Mouse (Mus musculus): ENCODE data around the gene Atp2a2. TPM values are rescaled to one million over a fixed set of nuclear protein-coding genes. Genes with fewer than 3 reads are reported as not detected.
A peak's percentile ranks its signal among the peaks of the same experiment; 100 is the strongest.
"Not testable (repeated sequence)": the region's sequence is repeated elsewhere in the genome, so short reads cannot be mapped to it uniquely, and the experiment has no call there.

Atp2a2 gene
- total RNA-seq, 2 experiments from 2014 or later = 737 to 785 TPM

DNA sequence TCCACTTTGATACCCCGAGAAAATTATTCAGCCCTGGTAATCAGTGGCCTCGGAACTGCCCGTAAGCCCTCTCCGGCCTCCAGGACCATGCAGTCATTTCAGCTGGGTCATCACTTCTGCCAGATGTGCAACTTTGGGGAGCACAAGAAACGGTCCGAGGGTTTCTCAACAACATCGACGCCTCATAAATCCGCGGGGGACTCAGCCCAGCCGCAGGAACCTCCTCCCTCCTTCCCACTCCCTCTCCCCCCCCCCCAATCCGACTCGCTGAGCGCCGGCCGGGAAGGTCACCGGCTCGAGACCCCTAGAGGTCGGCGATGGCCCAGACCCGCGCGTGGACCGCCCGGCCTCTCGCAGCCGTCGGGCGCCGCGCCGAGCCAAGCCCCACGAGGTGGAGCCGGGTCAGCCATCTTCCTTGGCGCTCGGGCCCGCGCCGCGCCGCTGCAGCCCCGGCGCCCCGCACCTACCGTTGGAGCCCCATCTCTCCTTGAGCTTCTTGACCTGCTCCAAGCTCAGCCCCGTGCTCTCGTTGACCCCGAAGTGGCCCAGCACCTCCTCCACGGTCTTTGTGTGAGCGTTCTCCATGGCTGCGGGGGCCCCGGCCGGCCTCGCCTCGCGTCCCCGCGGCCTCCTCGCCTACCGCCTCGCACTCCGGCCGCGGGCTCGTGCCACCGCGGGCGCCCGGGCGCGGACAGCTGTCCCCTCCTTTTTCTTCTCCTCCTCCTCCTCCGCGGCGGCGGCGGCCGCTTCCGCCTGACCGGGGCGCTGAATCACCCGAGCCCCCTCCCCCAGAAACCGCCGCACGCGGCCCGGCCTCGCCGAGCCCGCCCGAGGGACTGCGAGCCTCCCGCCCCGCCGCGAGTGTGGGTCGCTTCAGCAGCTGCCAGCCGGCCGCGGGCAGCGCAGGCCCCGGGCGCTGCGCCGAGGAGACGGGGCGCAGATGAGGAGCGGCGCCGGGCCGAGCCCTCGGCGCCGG is 636 bp downstream of the Atp2a2 start:
- intact Hi-C loops (cut with DNase I) = loop anchor here (2.0 to 5.0 kb wide), 2 partner anchors 46 to 119 kb away; no protein-coding TSS in a partner anchor
- peak; percentile 38 to 43 for DNase-seq (ENCODE audit: low spot score in 2 of 2)

- intact Hi-C loops (cut with DNase I) = loop anchor here (5.0 kb wide), 1 partner anchor 47 kb away; no protein-coding TSS in a partner anchor
- no peak for DNase-seq (ENCODE audit: low spot score in 2 of 2)
These were observed 1.5 kb downstream of the Atp2a2 start for GRCm38 (mm10) chr5:122500563-122500962.

DNA sequence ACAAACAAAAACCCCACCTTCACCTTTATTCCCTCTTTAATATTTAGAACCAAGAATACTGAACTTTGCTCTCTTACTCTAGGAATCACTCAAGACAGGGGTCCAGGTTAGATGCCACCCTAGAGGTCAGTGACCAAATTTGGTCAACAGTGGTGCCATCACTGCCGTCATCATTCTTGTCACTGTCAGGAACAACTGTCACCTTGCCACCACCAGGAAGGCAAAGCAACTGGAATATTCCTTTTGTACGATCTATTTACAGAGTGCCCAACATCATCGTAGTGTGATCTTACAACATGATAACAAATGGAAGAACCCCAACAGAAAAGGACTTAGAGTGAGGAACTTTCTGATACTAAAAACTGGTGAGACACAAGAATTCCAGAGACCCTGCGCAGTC is 1.9 kb downstream of the Atp2a2 start:
- no peak for DNase-seq (ENCODE audit: low spot score in 2 of 2)
- intact Hi-C loops (cut with DNase I) = loop anchor here (5.0 kb wide), 1 partner anchor 47 kb away; no protein-coding TSS in a partner anchor

- intact Hi-C loops (cut with DNase I) = no loop called here
- no peak for DNase-seq (ENCODE audit: low spot score in 2 of 2)
These were observed 4.0 kb downstream of the Atp2a2 start for GRCm38 (mm10) chr5:122498046-122498445.

DNA sequence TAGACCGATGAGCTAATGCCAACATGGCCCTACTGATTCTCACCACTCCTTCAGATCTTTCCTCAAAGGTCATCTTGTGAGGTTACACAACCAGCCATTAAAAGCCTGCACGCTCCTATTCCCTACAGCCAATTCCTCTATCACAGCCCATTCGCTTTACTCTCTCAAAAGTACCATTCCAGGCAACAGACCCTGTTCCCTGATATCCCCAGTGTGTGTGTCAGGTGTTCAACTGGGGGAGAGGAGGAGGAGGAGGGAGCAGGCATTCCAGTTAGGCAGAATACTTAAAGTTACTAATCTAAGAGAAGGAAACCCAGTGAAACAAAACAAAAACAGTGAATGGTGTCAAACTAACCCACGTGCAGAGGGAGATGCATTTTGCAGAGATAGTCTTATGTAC is 5.0 kb downstream of the Atp2a2 start:
- DNase-seq (ENCODE audit: low spot score in 2 of 2) = no peak
- intact Hi-C loops (cut with DNase I) = no loop called here

GRCm38 (mm10) chr5:122494449-122494848 is 7.6 kb downstream of the Atp2a2 start:
- intact Hi-C loops (cut with DNase I) = no loop called here
- DNase-seq (ENCODE audit: low spot score in 2 of 2) = no peak

GRCm38 (mm10) chr5:122493035-122493434 is 9.0 kb downstream of the Atp2a2 start:
- intact Hi-C loops (cut with DNase I) = no loop called here
- DNase-seq (ENCODE audit: low spot score in 2 of 2) = no peak

DNA sequence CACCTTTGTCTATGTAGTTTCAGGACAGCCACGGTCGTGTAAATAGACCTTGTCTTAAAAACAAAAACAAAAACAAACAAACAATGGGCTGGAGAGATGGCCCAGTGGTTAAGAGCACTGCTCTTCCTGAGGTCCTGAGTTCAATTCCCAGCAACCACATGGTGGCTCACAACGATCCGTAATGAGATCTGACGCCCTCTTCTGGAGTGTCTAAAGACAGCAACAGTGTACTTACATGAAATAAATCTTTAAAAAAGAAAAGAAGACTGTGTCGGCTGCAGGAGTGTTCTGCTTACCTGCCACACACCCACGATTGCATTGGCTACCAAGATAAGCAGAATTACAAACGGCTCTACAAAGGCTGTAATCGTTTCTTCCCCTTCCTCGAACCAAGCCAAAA is 10.6 kb downstream of the Atp2a2 start:
- DNase-seq (ENCODE audit: low spot score in 2 of 2) = no peak
- intact Hi-C loops (cut with DNase I) = no loop called here

DNA sequence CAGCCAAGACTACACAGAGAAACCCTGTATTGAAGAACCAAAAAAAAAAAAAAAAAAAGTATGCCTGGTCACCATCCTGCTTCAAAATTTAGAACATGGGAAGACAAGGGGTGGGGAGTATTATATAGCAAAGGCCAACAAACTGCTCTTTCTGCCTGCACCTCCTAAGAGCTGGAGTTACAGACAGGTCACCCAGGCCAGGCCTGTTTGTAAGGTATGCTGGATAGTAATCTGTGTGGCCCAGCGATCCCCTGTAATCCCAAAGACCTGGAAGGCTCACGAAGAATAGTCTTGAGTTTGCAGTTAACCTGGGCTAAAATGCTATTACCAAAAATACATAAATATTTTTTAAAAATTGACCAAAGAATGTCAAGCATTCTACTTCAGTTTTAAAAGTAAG is 11.9 kb downstream of the Atp2a2 start:
- intact Hi-C loops (cut with DNase I) = no loop called here

DNA sequence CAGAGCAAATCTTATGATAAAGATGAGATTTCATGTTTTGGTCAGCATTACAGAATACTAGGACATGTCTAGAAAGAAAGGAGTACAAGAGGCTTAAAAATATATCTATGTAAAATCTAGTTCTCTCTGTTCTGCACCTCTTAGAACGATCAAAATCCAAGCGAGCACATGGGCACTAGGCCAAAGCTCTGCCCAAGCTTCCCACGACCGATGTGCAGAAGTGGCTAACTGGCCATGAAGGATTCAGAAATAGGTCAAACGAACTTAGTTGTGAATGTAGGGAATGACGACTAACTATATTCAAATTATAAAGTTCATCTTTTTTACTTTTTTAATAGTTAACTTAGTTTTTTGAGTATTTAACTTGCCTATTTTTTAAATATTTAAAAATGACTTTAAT is 14.2 kb downstream of the Atp2a2 start:
- DNase-seq (ENCODE audit: low spot score in 2 of 2) = no peak
- intact Hi-C loops (cut with DNase I) = no loop called here

More for the DNA sequence above, 11.9 kb downstream of the Atp2a2 start:
- DNase-seq (ENCODE audit: low spot score in 2 of 2) = no peak

DNA sequence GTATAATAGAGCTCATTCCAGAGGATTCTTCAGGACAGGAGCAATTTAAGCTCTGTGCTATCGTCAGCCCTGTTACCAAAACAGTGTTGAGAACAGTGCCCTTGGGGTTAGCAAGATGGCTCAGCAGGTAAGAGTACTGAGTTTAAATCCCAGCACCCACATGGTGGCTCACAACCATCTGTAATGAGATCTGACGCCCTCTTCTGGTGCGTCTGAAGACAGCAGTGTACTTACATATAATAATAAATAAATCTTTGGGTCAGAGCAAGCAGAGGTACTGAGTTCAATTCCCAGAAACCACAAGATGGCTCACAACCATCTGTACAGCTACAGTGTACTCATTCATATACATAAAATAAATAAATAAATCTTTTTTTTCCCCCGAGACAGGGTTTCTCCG is 15.8 kb downstream of the Atp2a2 start:
- DNase-seq (ENCODE audit: low spot score in 2 of 2); intact Hi-C loops (cut with DNase I): not testable (repeated sequence)

- no peak for DNase-seq (ENCODE audit: low spot score in 2 of 2)
- intact Hi-C loops (cut with DNase I) = no loop called here
These were observed 19.2 kb downstream of the Atp2a2 start for GRCm38 (mm10) chr5:122482733-122483391.

DNA sequence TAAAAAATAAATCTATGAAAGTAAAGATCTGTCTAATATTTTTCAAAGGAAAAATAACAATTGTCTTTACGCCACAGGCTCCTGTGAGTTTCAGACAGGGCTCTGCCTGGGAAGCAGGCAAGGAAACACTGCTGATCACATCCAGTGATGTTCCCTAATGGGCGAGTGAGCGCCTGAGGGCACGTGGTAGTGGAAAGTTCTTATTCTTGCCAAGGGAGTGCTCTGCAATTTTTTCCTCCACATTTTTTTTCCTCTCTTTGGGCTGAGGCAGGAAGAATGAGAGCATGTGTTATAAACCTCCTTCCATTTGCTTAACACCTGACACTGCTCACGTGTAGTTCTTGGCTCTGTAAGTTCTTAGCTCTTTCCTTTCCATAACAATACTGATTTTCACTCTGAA is 20.2 kb downstream of the Atp2a2 start:
- intact Hi-C loops (cut with DNase I) = no loop called here
- no peak for DNase-seq (ENCODE audit: low spot score in 2 of 2)

- intact Hi-C loops (cut with DNase I) = loop anchor here (1.0 kb wide), 1 partner anchor 20 kb away; no protein-coding TSS in a partner anchor
These were observed 22.9 kb downstream of the Atp2a2 start for GRCm38 (mm10) chr5:122479131-122479530.

DNA sequence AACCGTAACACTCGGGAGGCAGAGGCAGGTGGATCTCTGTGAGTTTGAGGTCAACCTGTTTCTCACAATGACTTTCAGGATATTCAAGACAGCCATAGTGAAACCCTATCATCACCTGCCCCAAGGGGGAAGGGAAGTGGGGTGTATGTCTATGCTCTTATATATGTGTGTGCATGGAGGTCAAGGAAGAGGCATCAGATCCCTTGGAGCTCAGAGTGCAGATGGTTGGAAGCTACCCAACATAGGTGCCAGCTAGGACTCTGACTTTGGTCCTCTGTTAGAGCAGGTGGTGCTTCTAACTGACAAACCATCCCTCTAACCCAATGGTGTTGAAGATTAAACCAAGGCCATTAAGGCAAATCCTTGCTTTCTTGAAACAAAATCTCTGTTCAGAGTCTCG is 24.5 kb downstream of the Atp2a2 start:
- intact Hi-C loops (cut with DNase I) = no loop called here
- DNase-seq (ENCODE audit: low spot score in 2 of 2) = no peak

More at GRCm38 (mm10) chr5:122479131-122479530, 22.9 kb downstream of the Atp2a2 start:
- no peak for DNase-seq (ENCODE audit: low spot score in 2 of 2)

DNA sequence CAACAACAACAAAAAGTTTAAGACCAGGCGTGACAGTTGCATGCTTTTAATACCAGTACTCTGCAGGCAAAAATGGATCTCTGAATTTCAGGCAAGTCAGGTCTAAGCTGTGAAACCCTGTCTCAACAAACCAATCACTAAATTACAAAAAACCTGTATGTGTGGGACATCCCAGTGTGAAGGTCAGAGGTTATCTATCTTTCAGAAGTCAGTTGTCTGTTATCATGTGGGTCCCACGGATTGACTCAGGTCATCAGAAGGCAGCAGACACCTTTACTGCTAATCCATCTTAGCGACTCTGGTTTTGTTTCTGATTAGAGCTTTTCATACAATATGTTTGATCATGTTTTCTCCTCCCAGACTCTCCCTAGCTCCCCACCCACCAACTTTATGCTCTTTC is 25.9 kb downstream of the Atp2a2 start:
- intact Hi-C loops (cut with DNase I) = no loop called here
- DNase-seq (ENCODE audit: low spot score in 2 of 2) = no peak

- no peak for DNase-seq (ENCODE audit: low spot score in 2 of 2)
- intact Hi-C loops (cut with DNase I) = no loop called here
These were observed 27.2 kb downstream of the Atp2a2 start for GRCm38 (mm10) chr5:122474643-122475363.

GRCm38 (mm10) chr5:122471658-122472057 is 30.4 kb downstream of the Atp2a2 start:
- intact Hi-C loops (cut with DNase I) = no loop called here

DNA sequence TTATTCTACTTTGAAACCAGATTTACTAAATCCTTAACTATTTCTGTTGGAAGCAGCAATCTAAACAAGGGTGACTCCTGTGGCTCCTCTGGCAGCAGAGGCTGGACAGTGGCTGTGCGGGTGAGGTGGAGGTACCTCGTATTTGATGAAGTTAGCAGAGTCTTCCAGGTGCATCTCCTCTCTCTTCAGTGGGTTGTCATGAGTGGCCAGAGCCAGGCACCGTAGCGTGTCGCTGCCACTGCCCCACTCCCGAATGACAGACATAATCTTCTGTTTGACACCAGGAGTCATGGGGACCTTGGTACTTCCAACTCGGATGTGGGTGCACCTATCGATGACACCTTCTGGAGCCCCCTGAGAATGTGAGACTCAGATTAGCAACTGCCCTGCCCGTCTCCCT is 40.6 kb downstream of the Atp2a2 start:
- DNase-seq (ENCODE audit: low spot score in 2 of 2) = no peak
- intact Hi-C loops (cut with DNase I) = no loop called here

More at GRCm38 (mm10) chr5:122471658-122472057, 30.4 kb downstream of the Atp2a2 start:
- DNase-seq (ENCODE audit: low spot score in 2 of 2) = no peak

- intact Hi-C loops (cut with DNase I) = no loop called here
- no peak for DNase-seq (ENCODE audit: low spot score in 2 of 2)
These were observed 41.4 kb downstream of the Atp2a2 start for GRCm38 (mm10) chr5:122460656-122461055.
